Comparison of ENCODE assay signal across 17 mouse cellular contexts in genomic region chr4:137733459-137733858, GRCm38 (mm10).
DNase-seq lines count a peak whose midpoint lies in the region; ATAC-seq and TF ChIP-seq lines count a peak whose summit lies in the region.
"Had no signal": no experiment of that assay in that cellular context is flagged by ENCODE, and none has a peak within 500 bp of the region (broad histone marks: within the 10 kb centered on the region; RNA-seq: fewer than 3 reads in every experiment).

No protein-coding gene starts in this region.

- no peak overlapping the region for H3K4me2 ChIP-seq in heart, postnatal 0 days (ENCODE audit: low read depth, low read length)
- H3K4me2 ChIP-seq in heart, embryonic 11.5 days = no peak overlapping the region
- H3K4me2 ChIP-seq in CH12.LX (ENCODE audit: insufficient read depth, low read depth, poor library complexity, severe bottlenecking) = no peak overlapping the region
- H3K4me2 ChIP-seq in hindbrain, embryonic 11.5 days (replicated peaks; ENCODE audit: low read depth, low read length) = no peak overlapping the region
- H3K4me2 ChIP-seq: embryonic facial prominence, embryonic 12.5 days; hindbrain, embryonic 13.5 days; liver, embryonic 15.5 days; midbrain, embryonic 15.5 days had no signal

- WGBS in heart, postnatal 0 days = 68% methylated on average over 5 of the region's 5 CpGs
- 53% methylated on average over 5 of the region's 5 CpGs for WGBS in heart, embryonic 11.5 days (ENCODE audit: insufficient replicate concordance)
- WGBS in liver, adult 2 months = 86% methylated on average over 5 of the region's 5 CpGs
- 69% methylated on average over 5 of the region's 5 CpGs for WGBS in hindbrain, embryonic 11.5 days

- H3K27me3 ChIP-seq in heart, postnatal 0 days (ENCODE audit: control insufficient read depth, insufficient read depth, low read length) = peaks cover 31% of the 10 kb centered on the region
- H3K27me3 ChIP-seq in heart, embryonic 11.5 days (ENCODE audit: control insufficient read depth, insufficient read depth, low read length) = peaks cover 30% of the 10 kb centered on the region
- no peaks in the 10 kb centered on the region for H3K27me3 ChIP-seq in liver, adult 2 months (ENCODE audit: control insufficient read depth, insufficient read depth, low read length)
- H3K27me3 ChIP-seq in CH12.LX (replicated peaks) = peaks cover 24% of the 10 kb centered on the region
- H3K27me3 ChIP-seq in hindbrain, embryonic 11.5 days (ENCODE audit: control insufficient read depth, insufficient read depth, low read length) = peaks cover 5% of the 10 kb centered on the region; the same call in 1 of the 2 replicates

- no peak for TF ChIP-seq POLR2A in liver, adult 2 months (IDR thresholded peaks at IDR 0.05; ENCODE audit: extremely low read depth, insufficient read depth, low read length)
- no peak for TF ChIP-seq POLR2A in CH12.LX (IDR thresholded peaks at IDR 0.05; ENCODE audit: low read depth, low read length)

- H3K4me3 ChIP-seq in heart, postnatal 0 days (ENCODE audit: low read depth, low read length) = no peak overlapping the region
- no peak overlapping the region for H3K4me3 ChIP-seq in heart, embryonic 11.5 days (ENCODE audit: low read depth, low read length)
- no peak overlapping the region for H3K4me3 ChIP-seq in liver, adult 2 months (ENCODE audit: insufficient read depth, low read depth, low read length)
- H3K4me3 ChIP-seq in CH12.LX (replicated peaks in 1 of 3; ENCODE audit: low read depth in 2 of 3, low read length in 2 of 3, poor library complexity in 1 of 3) = no peak overlapping the region
- no peak overlapping the region for H3K4me3 ChIP-seq in hindbrain, embryonic 11.5 days (ENCODE audit: low read depth, low read length)
- H3K4me3 ChIP-seq: embryonic facial prominence, embryonic 12.5 days; hindbrain, embryonic 13.5 days; liver, embryonic 15.5 days; midbrain, embryonic 15.5 days had no signal

- no peak for TF ChIP-seq EP300 in heart, postnatal 0 days (IDR thresholded peaks at IDR 0.05; ENCODE audit: low read depth)
- TF ChIP-seq EP300 in CH12.LX (IDR thresholded peaks at IDR 0.05; ENCODE audit: low read length) = no peak

- no peak overlapping the region for H3K9ac ChIP-seq in heart, postnatal 0 days (replicated peaks; ENCODE audit: low read depth, low read length)
- no peak overlapping the region for H3K9ac ChIP-seq in heart, embryonic 11.5 days (ENCODE audit: low read depth, low read length)
- H3K9ac ChIP-seq in liver, adult 2 months (ENCODE audit: low read depth, low read length) = no peak overlapping the region
- H3K9ac ChIP-seq in CH12.LX (ENCODE audit: insufficient read depth, low read depth) = no peak overlapping the region
- H3K9ac ChIP-seq in hindbrain, embryonic 11.5 days (ENCODE audit: low read depth, low read length) = no peak overlapping the region
- H3K9ac ChIP-seq: embryonic facial prominence, embryonic 12.5 days; hindbrain, embryonic 13.5 days; liver, embryonic 15.5 days; midbrain, embryonic 15.5 days had no signal

- H3K4me1 ChIP-seq in heart, postnatal 0 days (ENCODE audit: control insufficient read depth, insufficient read depth) = no peaks in the 10 kb centered on the region
- H3K4me1 ChIP-seq in heart, embryonic 11.5 days (ENCODE audit: control insufficient read depth, insufficient read depth, low read length) = peaks cover 4% of the 10 kb centered on the region; the same call in 1 of the 2 replicates
- H3K4me1 ChIP-seq in liver, adult 2 months (ENCODE audit: control insufficient read depth, insufficient read depth, low read length) = no peaks in the 10 kb centered on the region
- peaks cover 12 to 38% of the 10 kb centered on the region in 2 experiments for H3K4me1 ChIP-seq in CH12.LX (ENCODE audit: control insufficient read depth in 1 of 2, insufficient read depth in 2 of 2)
- H3K4me1 ChIP-seq in hindbrain, embryonic 11.5 days (replicated peaks; ENCODE audit: control insufficient read depth, insufficient read depth, low read length) = peaks cover 14% of the 10 kb centered on the region

- no peaks in the 10 kb centered on the region for H3K36me3 ChIP-seq in heart, postnatal 0 days (replicated peaks; ENCODE audit: control insufficient read depth, insufficient read depth, low read length)
- H3K36me3 ChIP-seq in heart, embryonic 11.5 days (ENCODE audit: control insufficient read depth, insufficient read depth, low read length) = no peaks in the 10 kb centered on the region
- H3K36me3 ChIP-seq in liver, adult 2 months (ENCODE audit: control insufficient read depth, insufficient read depth, low read length) = no peaks in the 10 kb centered on the region
- peaks cover 0 to 9% of the 10 kb centered on the region in 2 experiments for H3K36me3 ChIP-seq in CH12.LX (replicated peaks in 1 of 2; ENCODE audit: control insufficient read depth in 1 of 2, insufficient read depth in 1 of 2, low read length in 1 of 2)
- no peaks in the 10 kb centered on the region for H3K36me3 ChIP-seq in hindbrain, embryonic 11.5 days (ENCODE audit: control insufficient read depth, insufficient read depth, low read length)
- H3K36me3 ChIP-seq: embryonic facial prominence, embryonic 12.5 days; hindbrain, embryonic 13.5 days; liver, embryonic 15.5 days; midbrain, embryonic 15.5 days had no signal

- no peak overlapping the region for H3K27ac ChIP-seq in heart, postnatal 0 days (ENCODE audit: low read depth)
- H3K27ac ChIP-seq in heart, embryonic 11.5 days (ENCODE audit: low read depth, low read length) = no peak overlapping the region
- H3K27ac ChIP-seq in liver, adult 2 months (replicated peaks; ENCODE audit: insufficient read depth, low read depth, low read length) = no peak overlapping the region
- H3K27ac ChIP-seq in CH12.LX (ENCODE audit: insufficient read depth, low read depth) = no peak overlapping the region
- no peak overlapping the region for H3K27ac ChIP-seq in hindbrain, embryonic 11.5 days (ENCODE audit: low read depth, low read length)
- H3K27ac ChIP-seq: embryonic facial prominence, embryonic 12.5 days; hindbrain, embryonic 13.5 days; liver, embryonic 15.5 days; midbrain, embryonic 15.5 days had no signal

- no peaks in the 10 kb centered on the region for H3K9me3 ChIP-seq in heart, postnatal 0 days (replicated peaks; ENCODE audit: control insufficient read depth, low read length)
- no peaks in the 10 kb centered on the region for H3K9me3 ChIP-seq in heart, embryonic 11.5 days (replicated peaks; ENCODE audit: control insufficient read depth, low read length)
- no peaks in the 10 kb centered on the region for H3K9me3 ChIP-seq in CH12.LX (replicated peaks; ENCODE audit: low read length)
- no peaks in the 10 kb centered on the region for H3K9me3 ChIP-seq in hindbrain, embryonic 11.5 days (ENCODE audit: control insufficient read depth, low read length)
- H3K9me3 ChIP-seq: embryonic facial prominence, embryonic 12.5 days; hindbrain, embryonic 13.5 days; liver, embryonic 15.5 days; midbrain, embryonic 15.5 days had no signal

- H3K79me2 ChIP-seq in liver, adult 2 months (ENCODE audit: control insufficient read depth, insufficient read depth, low read length) = no peaks in the 10 kb centered on the region
- H3K79me2 ChIP-seq in CH12.LX (replicated peaks; ENCODE audit: control insufficient read depth, extremely low read depth, insufficient read depth, poor library complexity, severe bottlenecking) = no peaks in the 10 kb centered on the region

- dilution Hi-C loops in CH12.LX (cut with MboI; ENCODE audit: extremely low pct_ligation_motif_present, extremely low pct_unique_long_range_greater_than_20kb, low sequenced_read_pairs) = no loop called here

- TF ChIP-seq CTCF in heart, postnatal 0 days (IDR thresholded peaks at IDR 0.05; ENCODE audit: low read depth) = 0 out of 2 replicates have a peak, but pooled peaks have one; percentile 6
- TF ChIP-seq CTCF in liver, adult 2 months (IDR thresholded peaks at IDR 0.05; ENCODE audit: low read depth, low read length) = peak; percentile 40
- peak in 1 of 2 experiments; percentile 68; a peak in 2 of 4 replicates for TF ChIP-seq CTCF in CH12.LX (conservative IDR thresholded peaks at IDR 0.05 in 1 of 2, IDR thresholded peaks at IDR 0.05 in 1 of 2; ENCODE audit: low read depth in 2 of 2, low read length in 2 of 2)

- TF ChIP-seq RAD21 in CH12.LX (IDR thresholded peaks at IDR 0.05; ENCODE audit: low read depth, low read length) = peak; percentile 65

- in situ Hi-C loops in CH12.LX (cut with MboI; ENCODE audit: low pct_ligation_motif_present, low pct_unique_long_range_greater_than_20kb, low sequenced_read_pairs) = loop anchor here (5.0 kb wide), 2 partner anchors 104 to 214 kb away; no protein-coding TSS in a partner anchor

- DNase-seq in heart, postnatal 0 days (ENCODE audit: low spot score) = no peak
- DNase-seq in liver, adult 2 months (ENCODE audit: extremely low read depth, low read depth, low spot score) = no peak
- DNase-seq in liver = no peak
- DNase-seq in CH12.LX (ENCODE audit: extremely low read depth) = no peak
- peak; percentile 50 for DNase-seq in R1 (ENCODE audit: low read depth, low spot score)
- DNase-seq in hindbrain, embryonic 11.5 days (ENCODE audit: low spot score) = no peak
- DNase-seq: adrenal gland, adult 2 months; gastrocnemius, postnatal 10 days; heart, postnatal 10 days; kidney, adult 11 months; layer of hippocampus, postnatal 36 days; thymus, adult 18-20 months had no signal

- no peak for ATAC-seq in heart, postnatal 0 days (ENCODE audit: insufficient read depth, low read depth)
- no peak for ATAC-seq in heart, embryonic 11.5 days (replicated peaks; ENCODE audit: insufficient number of reproducible peaks, low FRiP score, low TSS enrichment)
- ATAC-seq in hindbrain, embryonic 11.5 days (ENCODE audit: low FRiP score) = no peak
- ATAC-seq: midbrain, embryonic 15.5 days had no signal

TF ChIP-seq in CH12.LX, 34 proteins besides CTCF, POLR2A, EP300 and RAD21:
- TF ChIP-seq ZNF384 (IDR thresholded peaks at IDR 0.05; ENCODE audit: low read depth, low read length) (no peak), BHLHE40 (IDR thresholded peaks at IDR 0.05; ENCODE audit: low read depth, low read length) (0 out of 2 replicates have a peak, but pooled peaks have one; percentile 12), GABPA (IDR thresholded peaks at IDR 0.05; ENCODE audit: insufficient replicate concordance, low read depth, low read length) (no peak), USF2 (conservative IDR thresholded peaks at IDR 0.05; ENCODE audit: low read depth, low read length) (peak; percentile 35; the same call in 1 of the 2 replicates), JUND (conservative IDR thresholded peaks at IDR 0.05; ENCODE audit: low read depth, low read length) (no peak), SMC3 (IDR thresholded peaks at IDR 0.05; ENCODE audit: low read depth, low read length) (peak; percentile 81), SIN3A (IDR thresholded peaks at IDR 0.05; ENCODE audit: low read length) (no peak), ZKSCAN1 (IDR thresholded peaks at IDR 0.05; ENCODE audit: borderline replicate concordance, low read depth, low read length) (peak; percentile 54; the same call in 1 of the 2 replicates), NELFE (IDR thresholded peaks at IDR 0.05; ENCODE audit: low read depth, low read length) (no peak), USF1 (IDR thresholded peaks at IDR 0.05; ENCODE audit: low read depth, low read length) (peak; percentile 29; the same call in 1 of the 2 replicates), ZC3H11A (IDR thresholded peaks at IDR 0.05; ENCODE audit: low read depth, low read length) (peak; percentile 35)
